Mouse (Mus musculus): ENCODE measurements around the gene C1qtnf12. TPM values are rescaled to one million over a fixed set of nuclear protein-coding genes. Genes with fewer than 3 reads are reported as not detected.

C1qtnf12 gene
- total and polyA plus RNA-seq, 3 experiments, result 1.8 to 2.9 TPM; not detected in 1

- H3K4me3 ChIP-seq (ENCODE audit: control insufficient read depth in 1 of 2, insufficient read depth in 1 of 2, low read depth in 2 of 2, low read length in 2 of 2), result no peak overlapping the region
- H3K9ac ChIP-seq (ENCODE audit: control insufficient read depth, low read depth, low read length, poor library complexity, severe bottlenecking), result no peak overlapping the region
- H3K9me3 ChIP-seq (replicated peaks; ENCODE audit: insufficient read depth, low read length), result no peaks in the 10 kb centered on the region
- H3K27ac ChIP-seq (ENCODE audit: control insufficient read depth, low read depth, low read length), result no peak overlapping the region
- no peak for TF ChIP-seq ZC3H11A (IDR thresholded peaks at IDR 0.05; ENCODE audit: low read depth, low read length)
- H3K4me1 ChIP-seq (ENCODE audit: control insufficient read depth in 1 of 2, insufficient read depth in 2 of 2, low read length in 2 of 2), result no peaks in the 10 kb centered on the region; a peak in 1 of 4 replicates
- peaks cover 2% of the 10 kb centered on the region; the same call in 1 of the 2 replicates for H3K79me2 ChIP-seq (ENCODE audit: control insufficient read depth, insufficient read depth, low read length, poor library complexity)
- peaks cover 4 to 25% of the 10 kb centered on the region in 2 experiments for H3K36me3 ChIP-seq (ENCODE audit: control insufficient read depth in 1 of 2, insufficient read depth in 2 of 2, low read length in 2 of 2)
- no peak for DNase-seq (ENCODE audit: low read depth, low spot score)
- H3K27me3 ChIP-seq (ENCODE audit: control insufficient read depth in 1 of 2, insufficient read depth in 2 of 2, low read length in 2 of 2), result no peaks in the 10 kb centered on the region
Measured at GRCm38 (mm10) chr4:155955491-155955890, 6.6 kb upstream of the C1qtnf12 start.

GRCm38 (mm10) chr4:155959275-155959674 lies 2.8 kb upstream of the C1qtnf12 start:
- no peaks in the 10 kb centered on the region; the same call in 1 of the 2 replicates for H3K79me2 ChIP-seq (ENCODE audit: control insufficient read depth, insufficient read depth, low read length, poor library complexity)
- H3K4me3 ChIP-seq (ENCODE audit: control insufficient read depth in 1 of 2, insufficient read depth in 1 of 2, low read depth in 2 of 2, low read length in 2 of 2), result no peak overlapping the region
- peaks cover 6 to 11% of the 10 kb centered on the region in 2 experiments for H3K36me3 ChIP-seq (ENCODE audit: control insufficient read depth in 1 of 2, insufficient read depth in 2 of 2, low read length in 2 of 2)
- no peak for TF ChIP-seq USF1 (IDR thresholded peaks at IDR 0.05; ENCODE audit: low read depth, low read length)
- no peak for TF ChIP-seq USF2 (IDR thresholded peaks at IDR 0.05; ENCODE audit: borderline replicate concordance in 1 of 2, insufficient read depth in 1 of 2, low read depth in 1 of 2, low read length in 2 of 2)
- peak; percentile 73 for TF ChIP-seq ZC3H11A (IDR thresholded peaks at IDR 0.05; ENCODE audit: low read depth, low read length)
- no peak for TF ChIP-seq ZKSCAN1 (IDR thresholded peaks at IDR 0.05; ENCODE audit: low read depth, low read length)
- TF ChIP-seq RCOR1 (IDR thresholded peaks at IDR 0.05; ENCODE audit: low read depth, low read length), result no peak
- peak; percentile 78 for TF ChIP-seq SMC3 (IDR thresholded peaks at IDR 0.05; ENCODE audit: low read depth, low read length)
- no peak for TF ChIP-seq MYC (IDR thresholded peaks at IDR 0.05; ENCODE audit: low read depth, low read length)
- TF ChIP-seq BHLHE40 (IDR thresholded peaks at IDR 0.05; ENCODE audit: borderline replicate concordance, low read depth, low read length), result no peak
- TF ChIP-seq ZNF384 (IDR thresholded peaks at IDR 0.05; ENCODE audit: low read depth, low read length), result no peak
- peak; percentile 58 to 82 (median 69) for TF ChIP-seq CTCF (IDR thresholded peaks at IDR 0.05 in 2 of 3, conservative IDR thresholded peaks at IDR 0.05 in 1 of 3; ENCODE audit: control insufficient read depth in 1 of 3, insufficient read depth in 1 of 3, low read depth in 2 of 3, low read length in 3 of 3, poor library complexity in 1 of 3, severe bottlenecking in 1 of 3)
- no peak for TF ChIP-seq TAL1 (IDR thresholded peaks at IDR 0.05; ENCODE audit: low read length)
- TF ChIP-seq HCFC1 (IDR thresholded peaks at IDR 0.05; ENCODE audit: low read depth, low read length), result 0 out of 2 replicates have a peak, but pooled peaks have one; percentile 35
- TF ChIP-seq RAD21 (IDR thresholded peaks at IDR 0.05; ENCODE audit: low read depth, low read length), result peak; percentile 73
- no peak for TF ChIP-seq POLR2AphosphoS2 (IDR thresholded peaks at IDR 0.05; ENCODE audit: low read length)
- no peak for TF ChIP-seq MAX (IDR thresholded peaks at IDR 0.05; ENCODE audit: low read length)
- H3K9ac ChIP-seq (ENCODE audit: control insufficient read depth, low read depth, low read length, poor library complexity, severe bottlenecking), result peak overlapping the region; percentile 25; the same call in 1 of the 2 replicates
- peaks cover 0 to 5% of the 10 kb centered on the region in 2 experiments; a peak in 2 of 4 replicates for H3K4me1 ChIP-seq (ENCODE audit: control insufficient read depth in 1 of 2, insufficient read depth in 2 of 2, low read length in 2 of 2)
- peak; percentile 93 for DNase-seq (ENCODE audit: low read depth, low spot score)
- H3K9me3 ChIP-seq (replicated peaks; ENCODE audit: insufficient read depth, low read length), result no peaks in the 10 kb centered on the region
- no peak overlapping the region for H3K27ac ChIP-seq (ENCODE audit: control insufficient read depth, low read depth, low read length)
- no peaks in the 10 kb centered on the region for H3K27me3 ChIP-seq (ENCODE audit: control insufficient read depth in 1 of 2, insufficient read depth in 2 of 2, low read length in 2 of 2)

Measured in MEL (cell line).